Mouse (Mus musculus): ENCODE data around the gene Mbnl2.

- TF ChIP-seq CTCF (IDR thresholded peaks at IDR 0.05; ENCODE audit: low read depth, low read length) (no peak), GATA1 (IDR thresholded peaks at IDR 0.05; ENCODE audit: borderline replicate concordance, low read length) (no peak), TAL1 (conservative IDR thresholded peaks at IDR 0.05; ENCODE audit: low read depth, low read length) (no peak), POLR2AphosphoS5 (IDR thresholded peaks at IDR 0.05; ENCODE audit: insufficient replicate concordance, low read depth, low read length) (no peak)
These were observed 73.9 kb downstream of the Mbnl2 start for GRCm38 (mm10) chr14:120349332-120349731.

All from G1E (cell line).